Mouse (Mus musculus): ENCODE results near the gene Ttyh2.
"Not testable (repeated sequence)": the region's sequence is repeated elsewhere in the genome, so short reads cannot be mapped to it uniquely, and the experiment has no call there.

Ttyh2 gene

GRCm38 (mm10) chr11:114662161-114662560 lies 13.1 kb upstream of the Ttyh2 start:
- DNase-seq (ENCODE audit: low spot score in 2 of 2), result no peak

GRCm38 (mm10) chr11:114662746-114663362 lies 12.4 kb upstream of the Ttyh2 start:
- DNase-seq (ENCODE audit: low spot score in 2 of 2), result peak in 1 of 2 experiments; percentile 75

GRCm38 (mm10) chr11:114664164-114664563 lies 11.1 kb upstream of the Ttyh2 start:
- no peak for DNase-seq (ENCODE audit: low spot score in 2 of 2)

DNA sequence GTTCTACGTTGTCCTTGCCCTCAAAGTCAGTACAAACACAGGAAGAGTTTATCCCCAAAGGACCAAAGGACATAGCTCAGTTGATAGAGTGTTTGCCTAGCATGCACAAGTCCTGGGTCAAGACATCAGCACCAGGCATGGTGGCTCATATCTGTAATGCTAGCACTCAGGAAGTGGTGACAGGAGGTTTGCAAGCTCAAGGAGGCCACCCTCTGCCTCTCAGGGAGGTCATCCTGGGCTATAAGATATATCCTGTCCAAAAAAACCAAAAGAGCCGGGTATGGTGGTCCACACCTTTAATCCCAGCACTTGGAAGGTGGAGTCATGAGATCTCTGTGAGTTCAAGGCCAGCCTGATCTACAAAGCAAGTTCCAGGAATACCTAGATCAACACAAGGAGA lies 9.8 kb upstream of the Ttyh2 start:
- no peak for DNase-seq (ENCODE audit: low spot score in 2 of 2)

- no peak for DNase-seq (ENCODE audit: low spot score in 2 of 2)
Measured at GRCm38 (mm10) chr11:114666786-114667185, 8.4 kb upstream of the Ttyh2 start.

- DNase-seq (ENCODE audit: low spot score in 2 of 2), result no peak
Measured at GRCm38 (mm10) chr11:114667236-114667931, 7.8 kb upstream of the Ttyh2 start.

- DNase-seq (ENCODE audit: low spot score in 2 of 2), result not testable (repeated sequence)
Measured at GRCm38 (mm10) chr11:114667932-114668285, 7.3 kb upstream of the Ttyh2 start.

DNA sequence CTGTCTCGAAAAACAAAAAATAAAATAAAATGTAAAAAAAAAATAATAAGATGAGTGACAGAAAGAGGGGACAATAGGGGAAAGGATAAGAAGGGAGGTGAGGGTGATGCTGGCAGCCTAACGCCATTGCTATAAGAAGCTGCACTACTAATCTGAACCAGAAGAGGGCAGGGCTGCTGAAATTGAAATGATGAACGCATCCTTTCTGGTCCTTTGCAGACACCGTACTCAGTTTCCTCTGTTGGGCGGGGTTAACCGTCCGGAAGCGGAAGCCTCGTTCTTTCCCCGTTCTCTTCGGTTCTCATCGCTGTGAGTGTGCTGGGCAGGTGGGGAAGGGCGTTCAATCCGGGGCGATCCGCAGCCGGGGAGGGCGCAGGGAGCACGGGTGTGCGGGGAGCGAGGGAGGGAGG lies 6.9 kb upstream of the Ttyh2 start, which contains the start of gene Rpl38:
TSS of gene Rpl38 (plus strand) at position 224 of the 410 bp plus-strand sequence.
- peak; percentile 86 to 91 for DNase-seq (ENCODE audit: low spot score in 2 of 2)

- peak; percentile 75 to 86 for DNase-seq (ENCODE audit: low spot score in 2 of 2)
Measured at GRCm38 (mm10) chr11:114668741-114669623, 6.2 kb upstream of the Ttyh2 start.

- DNase-seq (ENCODE audit: low spot score in 2 of 2), result no peak
Measured at GRCm38 (mm10) chr11:114669651-114670168, 5.5 kb upstream of the Ttyh2 start.

DNA sequence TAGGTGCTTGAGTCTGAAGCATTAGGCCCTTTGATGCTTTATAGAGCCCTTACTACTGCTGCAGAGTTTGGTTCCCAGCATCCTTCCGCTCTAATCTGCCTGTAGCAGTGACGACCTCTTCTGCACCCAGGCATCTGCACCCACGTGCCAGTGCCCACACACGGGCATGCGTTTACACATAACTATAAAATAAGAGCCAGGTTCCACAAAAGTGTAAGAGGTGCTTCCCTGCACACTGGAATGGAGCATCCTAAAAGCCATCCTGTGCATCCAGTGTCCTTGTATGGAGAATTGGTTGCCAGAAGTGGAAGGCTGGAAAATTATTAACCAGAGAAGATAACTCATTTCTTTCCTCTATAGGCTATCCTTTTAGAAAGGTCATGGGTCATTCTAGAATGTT lies 4.1 kb upstream of the Ttyh2 start:
- no peak for DNase-seq (ENCODE audit: low spot score in 2 of 2)

GRCm38 (mm10) chr11:114672794-114673718 lies 2.2 kb upstream of the Ttyh2 start:
- peak in 1 of 2 experiments; percentile 19 for DNase-seq (ENCODE audit: low spot score in 2 of 2)

DNA sequence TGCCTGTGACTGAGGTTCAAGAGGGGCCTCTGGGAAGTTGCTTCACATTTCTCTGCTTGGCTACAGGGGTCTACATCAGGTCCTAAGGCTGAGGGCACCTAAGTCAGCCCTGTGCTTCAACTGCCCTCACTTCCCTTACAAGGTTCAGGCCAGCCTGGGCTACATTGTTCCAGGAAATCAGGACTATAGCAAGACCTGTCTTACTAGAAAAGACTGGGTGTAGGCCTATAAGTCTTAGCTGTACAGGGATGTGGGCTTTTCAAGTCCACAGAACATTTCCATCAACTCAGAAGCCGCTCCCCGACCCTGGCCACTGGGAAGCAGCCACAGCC lies 1.5 kb upstream of the Ttyh2 start:
- no peak for DNase-seq (ENCODE audit: low spot score in 2 of 2)

GRCm38 (mm10) chr11:114674180-114674579 lies 1.1 kb upstream of the Ttyh2 start:
- no peak for DNase-seq (ENCODE audit: low spot score in 2 of 2)

GRCm38 (mm10) chr11:114674796-114675195 lies 435 bp upstream of the Ttyh2 start:
- DNase-seq (ENCODE audit: low spot score in 2 of 2), result not testable (repeated sequence)

DNA sequence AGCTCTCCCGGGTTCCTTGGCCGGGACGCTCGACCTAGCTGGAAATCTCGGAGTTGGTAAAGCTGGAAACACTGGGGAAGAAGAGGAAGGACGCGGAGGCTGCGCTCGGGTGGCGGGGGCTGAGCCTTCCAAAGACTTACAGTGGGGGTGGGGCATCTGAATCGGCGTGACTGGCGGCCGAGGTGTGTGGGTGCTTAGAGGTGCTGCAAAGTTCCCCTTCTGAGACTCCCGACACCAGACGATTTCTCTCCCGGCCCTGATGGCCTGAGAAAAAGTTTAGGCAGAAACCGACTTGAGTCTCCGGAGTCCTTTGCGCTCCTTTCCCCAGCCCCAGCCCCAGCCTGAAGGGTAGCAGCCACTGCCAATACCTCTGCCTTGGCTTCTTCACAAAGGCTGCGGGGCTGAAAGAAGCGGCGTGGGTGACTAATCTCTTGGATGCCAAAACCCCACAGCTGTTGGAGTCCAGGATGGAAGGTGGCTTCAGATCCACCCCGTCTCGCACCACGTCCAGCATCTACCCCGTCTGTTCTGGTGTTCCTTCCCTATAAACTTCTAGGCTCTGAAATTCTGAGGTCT lies 683 bp downstream of the Ttyh2 start:
- DNase-seq (ENCODE audit: low spot score in 2 of 2), result peak in 1 of 2 experiments; percentile 47

GRCm38 (mm10) chr11:114676431-114676830 lies 1.2 kb downstream of the Ttyh2 start:
- DNase-seq (ENCODE audit: low spot score in 2 of 2), result no peak

DNA sequence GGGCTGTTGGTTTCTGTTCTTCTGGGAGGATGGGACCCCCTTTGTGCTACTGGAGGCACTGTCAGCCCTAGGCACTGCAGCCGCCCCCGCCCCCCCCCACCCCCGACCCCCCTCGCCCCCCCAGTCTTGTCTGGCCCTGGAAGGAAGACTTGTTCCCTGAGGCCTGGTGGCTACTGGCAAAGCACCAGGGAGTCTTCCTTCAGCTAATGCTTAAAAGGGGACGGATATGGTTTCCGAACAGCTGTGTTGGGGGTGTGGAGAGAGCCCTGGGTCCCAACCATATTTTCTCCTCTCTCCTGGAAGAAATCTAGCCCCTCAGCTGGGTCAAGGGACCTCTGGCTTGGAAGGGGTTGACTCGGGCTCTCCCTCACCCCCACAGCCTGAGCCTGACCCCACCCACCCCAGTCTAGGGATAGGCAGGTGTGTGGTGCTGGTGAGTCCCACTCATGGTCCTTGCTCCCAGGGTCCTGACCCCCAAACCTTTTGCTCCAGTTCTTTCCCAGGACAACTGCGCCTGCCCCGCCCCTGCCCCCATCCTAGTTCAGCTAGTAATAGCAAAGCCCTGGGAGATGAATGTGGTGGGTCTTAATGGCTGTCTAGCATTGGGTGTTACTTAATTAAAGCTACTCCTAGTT lies 1.8 kb downstream of the Ttyh2 start:
- no peak for DNase-seq (ENCODE audit: low spot score in 2 of 2)

GRCm38 (mm10) chr11:114679582-114679981 lies 4.4 kb downstream of the Ttyh2 start:
- DNase-seq (ENCODE audit: low spot score in 2 of 2), result no peak

- DNase-seq (ENCODE audit: low spot score in 2 of 2), result no peak
Measured at GRCm38 (mm10) chr11:114680291-114680690, 5.1 kb downstream of the Ttyh2 start.
